Mouse (Mus musculus) MEL (cell line): ENCODE results near the gene Rab30. TPM values are rescaled to one million over a fixed set of nuclear protein-coding genes. Genes with fewer than 3 reads are reported as not detected.

Experiments
- DNase-seq: peaks from one replicate; pipeline ENCODE4 v3.0.0; 2011; ENCODE audit warnings: low read depth, low spot score
- H3K27ac ChIP-seq: 2 replicates; pipeline ENCODE4 v1.5.1; 2012; ENCODE audit warnings: low read depth, mild to moderate bottlenecking, control low read depth, low read length, moderate library complexity; ENCODE audit not compliant: control insufficient read depth
- H3K27me3 ChIP-seq, 2 experiments: fragments of 150-350 bp in 1 of 2; sonication (generic) in 1 of 2; 2 replicates each; pipeline ENCODE4 v1.6.1; 2012; ENCODE audit warnings: low read length in 2 of 2, mild to moderate bottlenecking in 2 of 2, improper control_type of control experiment in 1 of 2, moderate library complexity in 1 of 2; ENCODE audit not compliant: insufficient read depth in 2 of 2, control insufficient read depth in 1 of 2
- H3K36me3 ChIP-seq, 2 experiments: 2 replicates each; pipeline ENCODE4 v1.6.1; 2012 to 2014; ENCODE audit warnings: low read length in 2 of 2, improper control_type of control experiment in 1 of 2, inconsistent platforms in 1 of 2, mild to moderate bottlenecking in 1 of 2; ENCODE audit not compliant: insufficient read depth in 2 of 2, control insufficient read depth in 1 of 2
- H3K4me1 ChIP-seq, 2 experiments: fragments of 150-350 bp in 1 of 2; sonication (generic) in 1 of 2; 2 replicates each; pipeline ENCODE4 v1.6.1; 2012; ENCODE audit warnings: low read length in 2 of 2, improper control_type of control experiment in 1 of 2, mild to moderate bottlenecking in 1 of 2; ENCODE audit not compliant: insufficient read depth in 2 of 2, control insufficient read depth in 1 of 2
- H3K4me3 ChIP-seq, 2 experiments: fragments of 150-350 bp in 1 of 2; sonication (generic) in 1 of 2; 2 replicates each; pipeline ENCODE4 v1.5.1; 2012; ENCODE audit warnings: low read depth in 2 of 2, low read length in 2 of 2, mild to moderate bottlenecking in 2 of 2, moderate library complexity in 2 of 2, control low read depth in 1 of 2, improper control_type of control experiment in 1 of 2; ENCODE audit not compliant: control insufficient read depth in 1 of 2, insufficient read depth in 1 of 2
- H3K79me2 ChIP-seq: 2 replicates; pipeline ENCODE4 v1.6.1; 2012; ENCODE audit warnings: mild to moderate bottlenecking, low read length, moderate library complexity; ENCODE audit not compliant: control insufficient read depth, poor library complexity, insufficient read depth
- H3K9ac ChIP-seq: 2 replicates; pipeline ENCODE4 v1.6.1; 2012; ENCODE audit warnings: low read depth, mild to moderate bottlenecking, control low read depth, low read length, moderate library complexity; ENCODE audit not compliant: control insufficient read depth, poor library complexity, severe bottlenecking
- H3K9me3 ChIP-seq: fragments of 150-350 bp; sonication (generic); replicated peaks from 2 replicates; pipeline ENCODE4 v1.6.1; 2012; ENCODE audit warnings: mild to moderate bottlenecking, low read length, improper control_type of control experiment, moderate library complexity; ENCODE audit not compliant: insufficient read depth
- ETS1 ChIP-seq: IDR thresholded peaks from 2 replicates; pipeline ENCODE4 v1.6.1; 2012; ENCODE audit warnings: low read depth, mild to moderate bottlenecking, inconsistent platforms, low read length, improper control_type of control experiment, moderate library complexity
- GABPA ChIP-seq: IDR thresholded peaks from 2 replicates; pipeline ENCODE4 v1.6.1; 2012; ENCODE audit warnings: low read depth, mild to moderate bottlenecking, inconsistent platforms, low read length, improper control_type of control experiment, moderate library complexity
- GATA1 ChIP-seq: IDR thresholded peaks from 2 replicates; pipeline ENCODE4 v1.6.1; 2011; ENCODE audit warnings: low read depth, low read length, improper control_type of control experiment
- JUND ChIP-seq: IDR thresholded peaks from 2 replicates; pipeline ENCODE4 v1.6.1; 2011; ENCODE audit warnings: low read depth, mild to moderate bottlenecking, improper control_type of control experiment, low read length
- MAFK ChIP-seq: IDR thresholded peaks from 2 replicates; pipeline ENCODE4 v1.6.1; 2011; ENCODE audit warnings: low read depth, mild to moderate bottlenecking, low read length, improper control_type of control experiment, borderline replicate concordance
- MXI1 ChIP-seq: IDR thresholded peaks from 2 replicates; pipeline ENCODE4 v1.6.1; 2011; ENCODE audit warnings: mild to moderate bottlenecking, low read depth, low read length, improper control_type of control experiment
- POLR2A ChIP-seq, 2 experiments: IDR thresholded peaks; 2 replicates each; pipeline ENCODE4 v1.6.1; 2011 to 2012; ENCODE audit warnings: low read length in 2 of 2, mild to moderate bottlenecking in 2 of 2, control low read depth in 1 of 2, improper control_type of control experiment in 1 of 2, low read depth in 1 of 2, moderate library complexity in 1 of 2; ENCODE audit not compliant: control insufficient read depth in 1 of 2, insufficient read depth in 1 of 2, poor library complexity in 1 of 2
- POLR2AphosphoS5 ChIP-seq: IDR thresholded peaks from 2 replicates; pipeline ENCODE4 v1.6.1; 2012; ENCODE audit warnings: low read depth, borderline replicate concordance, mild to moderate bottlenecking, inconsistent platforms, low read length, moderate library complexity, mixed read lengths
- TBP ChIP-seq: IDR thresholded peaks from 2 replicates; pipeline ENCODE4 v1.8.0; 2011; ENCODE audit warnings: low read depth, low read length, improper control_type of control experiment
- TCF12 ChIP-seq: IDR thresholded peaks from 2 replicates; pipeline ENCODE4 v1.6.1; 2014; ENCODE audit warnings: low read depth, mild to moderate bottlenecking, inconsistent platforms, low read length, improper control_type of control experiment, moderate library complexity
- USF2 ChIP-seq, 2 experiments: IDR thresholded peaks; 2 replicates each; pipeline ENCODE4 v1.6.1; 2011 to 2012; ENCODE audit warnings: improper control_type of control experiment in 2 of 2, low read length in 2 of 2, borderline replicate concordance in 1 of 2, inconsistent platforms in 1 of 2, low read depth in 1 of 2, mild to moderate bottlenecking in 1 of 2; ENCODE audit not compliant: insufficient read depth in 1 of 2
- ZKSCAN1 ChIP-seq: IDR thresholded peaks from 2 replicates; pipeline ENCODE4 v1.6.1; 2012; ENCODE audit warnings: low read depth, mild to moderate bottlenecking, inconsistent platforms, low read length, improper control_type of control experiment, moderate library complexity
- polyA plus RNA-seq, 2 experiments: library from polyadenylated mRNA; stranded (reverse) in 1 of 2; unstranded in 1 of 2; fragments of >175 nt in 1 of 2; fragments of >200 nt in 1 of 2; gene quantifications; 2 replicates each; pipeline versions ENCODE4 v1.2.1 to v1.2.4; 2012; ENCODE audit warnings: low replicate concordance in 2 of 2, low read depth in 1 of 2; ENCODE audit not compliant: insufficient read length in 2 of 2, insufficient read depth in 1 of 2, missing spikeins in 1 of 2
- total RNA-seq: library from RNA; depleted of rRNA; stranded (reverse); fragments of 300-350 nt; gene quantifications from 2 replicates; pipeline ENCODE4 v1.2.3, GENCODE M21; 2012

Gene Rab30
- total and polyA plus RNA-seq, 3 experiments: 1.3 TPM; not detected in 1

- no peak overlapping the region for H3K27ac ChIP-seq
- TF ChIP-seq USF2 (IDR thresholded peaks at IDR 0.05; ENCODE audit: borderline replicate concordance in 1 of 2, insufficient read depth in 1 of 2, low read depth in 1 of 2, low read length in 2 of 2): no peak
- no peak for TF ChIP-seq MAFK
- no peak overlapping the region for H3K4me3 ChIP-seq
- no peaks in the 10 kb centered on the region for H3K27me3 ChIP-seq
- H3K9ac ChIP-seq: no peak overlapping the region
- no peak for DNase-seq
- H3K36me3 ChIP-seq: no peaks in the 10 kb centered on the region
- H3K79me2 ChIP-seq: no peaks in the 10 kb centered on the region
- H3K4me1 ChIP-seq: no peaks in the 10 kb centered on the region
- H3K9me3 ChIP-seq: no peaks in the 10 kb centered on the region
Measured at GRCm38 (mm10) chr7:92817886-92818285, 76.5 kb downstream of the Rab30 start.

GRCm38 (mm10) chr7:92819656-92820055 lies 78.3 kb downstream of the Rab30 start:
- H3K9ac ChIP-seq: no peak overlapping the region
- no peak overlapping the region for H3K27ac ChIP-seq
- no peaks in the 10 kb centered on the region for H3K36me3 ChIP-seq
- no peaks in the 10 kb centered on the region for H3K4me1 ChIP-seq
- H3K79me2 ChIP-seq: no peaks in the 10 kb centered on the region
- no peaks in the 10 kb centered on the region for H3K27me3 ChIP-seq
- H3K9me3 ChIP-seq: no peaks in the 10 kb centered on the region
- no peak for DNase-seq
- H3K4me3 ChIP-seq: no peak overlapping the region
- TF ChIP-seq ETS1 (no peak), GATA1 (no peak), MXI1 (no peak), TBP (no peak), JUND (no peak), ZKSCAN1 (no peak)
- TF ChIP-seq, all 39 proteins: peak for 0

- no peaks in the 10 kb centered on the region for H3K79me2 ChIP-seq
- no peaks in the 10 kb centered on the region for H3K4me1 ChIP-seq
- H3K4me3 ChIP-seq: no peak overlapping the region
- no peaks in the 10 kb centered on the region for H3K27me3 ChIP-seq
- DNase-seq: no peak
- TF ChIP-seq POLR2A (IDR thresholded peaks at IDR 0.05; ENCODE audit: control insufficient read depth in 1 of 2, insufficient read depth in 1 of 2, low read depth in 1 of 2, low read length in 2 of 2, poor library complexity in 1 of 2): no peak
- TF ChIP-seq GABPA: no peak
- TF ChIP-seq TCF12: no peak
- TF ChIP-seq POLR2AphosphoS5: no peak
- no peak overlapping the region for H3K9ac ChIP-seq
- H3K36me3 ChIP-seq: no peaks in the 10 kb centered on the region
- no peak overlapping the region for H3K27ac ChIP-seq
- H3K9me3 ChIP-seq: no peaks in the 10 kb centered on the region
Measured at GRCm38 (mm10) chr7:92820410-92820809, 79.0 kb downstream of the Rab30 start.
